In the genomic region with DNA sequence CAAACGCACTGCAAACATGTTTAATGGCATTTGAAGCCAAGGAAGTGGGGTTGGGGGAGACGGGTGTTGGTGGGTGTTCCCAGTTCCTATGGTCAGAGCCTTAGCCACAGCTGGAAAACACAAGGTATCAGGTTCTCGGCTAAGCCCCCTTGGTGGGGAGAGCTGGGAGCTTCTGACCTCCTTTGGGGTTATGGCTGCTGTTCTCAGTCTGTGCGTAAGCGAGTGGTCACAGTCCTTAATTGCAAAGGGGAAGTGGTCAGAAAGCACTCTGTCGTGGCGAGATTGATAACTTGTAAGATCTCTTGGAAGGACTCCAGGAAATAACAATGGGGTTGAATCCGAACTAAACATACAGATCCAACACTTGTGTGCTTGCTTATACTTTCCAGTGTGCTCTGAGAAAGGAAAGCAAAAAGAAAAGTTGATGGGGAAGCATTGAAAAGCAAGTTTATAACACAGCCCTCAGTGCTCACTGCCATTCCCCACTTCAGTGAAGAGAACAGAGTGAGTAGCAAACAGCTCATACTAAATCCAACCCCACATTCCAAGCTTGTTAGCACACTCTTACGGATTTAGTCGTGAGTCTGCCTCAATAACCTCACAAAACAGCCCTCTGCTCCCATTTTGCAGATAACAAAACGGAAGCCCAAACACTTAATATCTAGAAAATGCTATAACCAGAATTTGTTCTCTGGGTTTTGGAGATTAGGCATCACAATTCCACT, we compare ENCODE assay signal across 12 mouse cellular contexts. TPM values are rescaled to one million over a fixed set of nuclear protein-coding genes. Genes with fewer than 3 reads are reported as not detected.
A peak's percentile ranks its signal among the peaks of the same experiment; 100 is the strongest.
DNase-seq lines count a peak whose midpoint lies in the region; ATAC-seq and TF ChIP-seq lines count a peak whose summit lies in the region.
"Had no signal": no experiment of that assay in that cellular context is flagged by ENCODE, and none has a peak within 500 bp of the region (broad histone marks: within the 10 kb centered on the region; RNA-seq: fewer than 3 reads in every experiment).

No protein-coding gene starts in this region.

- DNase-seq in intestine, embryonic 14.5 days (ENCODE audit: low spot score) = no peak
- peak; percentile 7 for DNase-seq in embryo, embryonic 9.5 days (ENCODE audit: extremely low spot score)
- DNase-seq in lung, postnatal 36 days = peak; percentile 25
- DNase-seq in urinary bladder, postnatal 4 days (ENCODE audit: low spot score in 2 of 2) = no peak
- DNase-seq: adrenal gland, adult 8-10 months; cerebellum, adult 2 months; kidney, adult 8-10 months; right cerebral cortex, postnatal 25 days had no signal

- no peaks in the 10 kb centered on the region for H3K79me3 ChIP-seq in C2C12 (ENCODE audit: low read depth)

- no peaks in the 10 kb centered on the region for H3K27me3 ChIP-seq in intestine, embryonic 14.5 days (replicated peaks; ENCODE audit: control insufficient read depth, insufficient read depth, low read length)
- no peaks in the 10 kb centered on the region for H3K27me3 ChIP-seq in intestine, embryonic 15.5 days (replicated peaks)
- no peaks in the 10 kb centered on the region for H3K27me3 ChIP-seq in C2C12 (ENCODE audit: control insufficient read depth, insufficient read depth, insufficient read length)
- H3K27me3 ChIP-seq: forebrain, embryonic 12.5 days had no signal

- TF ChIP-seq CTCF in C2C12 (IDR thresholded peaks at IDR 0.05; ENCODE audit: control insufficient read depth, insufficient read depth, insufficient read length) = no peak

- WGBS in intestine, embryonic 14.5 days = 29% methylated on average over 11 of the region's 11 CpGs
- 29% methylated on average over 11 of the region's 11 CpGs for WGBS in intestine, embryonic 15.5 days

- ATAC-seq in intestine, embryonic 14.5 days (replicated peaks; ENCODE audit: low FRiP score, low TSS enrichment, low read depth) = no peak
- ATAC-seq in intestine, embryonic 15.5 days = no peak
- ATAC-seq in inflammation-experienced regulatory T-cells, adult 6 months = no peak

- no peak overlapping the region for H3ac ChIP-seq in C2C12 (ENCODE audit: control insufficient read depth, insufficient read length, low read depth)

- no peak overlapping the region for H3K9ac ChIP-seq in intestine, embryonic 14.5 days (ENCODE audit: low read length)
- no peak overlapping the region for H3K9ac ChIP-seq in intestine, embryonic 15.5 days
- H3K9ac ChIP-seq: forebrain, embryonic 12.5 days had no signal

- no peaks in the 10 kb centered on the region for H3K9me3 ChIP-seq in intestine, embryonic 14.5 days (ENCODE audit: control insufficient read depth, low read length)
- H3K9me3 ChIP-seq in intestine, embryonic 15.5 days = no peaks in the 10 kb centered on the region
- H3K9me3 ChIP-seq: forebrain, embryonic 12.5 days had no signal

- 0 out of 2 replicates have a peak overlapping the region, but pooled peaks have one; percentile 5 for H3K4me2 ChIP-seq in intestine, embryonic 14.5 days (ENCODE audit: low read length)
- H3K4me2 ChIP-seq in intestine, embryonic 15.5 days (replicated peaks) = no peak overlapping the region
- H3K4me2 ChIP-seq: forebrain, embryonic 12.5 days had no signal

- H3K36me3 ChIP-seq in intestine, embryonic 14.5 days (ENCODE audit: control insufficient read depth, insufficient read depth, low read length) = no peaks in the 10 kb centered on the region
- no peaks in the 10 kb centered on the region for H3K36me3 ChIP-seq in intestine, embryonic 15.5 days
- no peaks in the 10 kb centered on the region for H3K36me3 ChIP-seq in C2C12 (ENCODE audit: control insufficient read depth, insufficient read depth)
- H3K36me3 ChIP-seq: forebrain, embryonic 12.5 days had no signal

- H3K4me3 ChIP-seq in intestine, embryonic 14.5 days (ENCODE audit: low read depth, low read length) = no peak overlapping the region
- H3K4me3 ChIP-seq in intestine, embryonic 15.5 days (replicated peaks) = no peak overlapping the region
- H3K4me3 ChIP-seq in C2C12 (ENCODE audit: insufficient read depth, poor library complexity, severe bottlenecking) = no peak overlapping the region
- H3K4me3 ChIP-seq: forebrain, embryonic 12.5 days had no signal

- H3K4me1 ChIP-seq in intestine, embryonic 14.5 days (replicated peaks; ENCODE audit: control insufficient read depth, insufficient read depth, low read length) = 0 out of 2 replicates have a peak, but pooled peaks cover 6% of the 10 kb centered on the region
- H3K4me1 ChIP-seq in intestine, embryonic 15.5 days (replicated peaks) = no peaks in the 10 kb centered on the region
- H3K4me1 ChIP-seq: forebrain, embryonic 12.5 days had no signal

- no peak overlapping the region for H3K27ac ChIP-seq in intestine, embryonic 14.5 days (ENCODE audit: low read depth)
- no peak overlapping the region for H3K27ac ChIP-seq in intestine, embryonic 15.5 days
- H3K27ac ChIP-seq: forebrain, embryonic 12.5 days had no signal

- H3K79me2 ChIP-seq in C2C12 (ENCODE audit: control insufficient read depth, insufficient read depth) = no peaks in the 10 kb centered on the region

TF ChIP-seq in C2C12, 6 proteins besides CTCF, POLR2A, EP300 and RAD21:
- TF ChIP-seq MAX (IDR thresholded peaks at IDR 0.05) = no peak
- no peak for TF ChIP-seq USF1 (IDR thresholded peaks at IDR 0.05; ENCODE audit: low read depth)
- peak; percentile 10 for TF ChIP-seq MYOD1 (IDR thresholded peaks at IDR 0.05; ENCODE audit: control insufficient read depth, insufficient read length, low read depth)
- TF ChIP-seq FOSL1 (IDR thresholded peaks at IDR 0.05; ENCODE audit: insufficient read depth, low read length, poor library complexity, severe bottlenecking) = peak; percentile 29
- TF ChIP-seq MYOG (IDR thresholded peaks at IDR 0.05; ENCODE audit: control insufficient read depth, extremely low read depth, insufficient read length) = no peak
- no peak for TF ChIP-seq CEBPB (IDR thresholded peaks at IDR 0.05; ENCODE audit: low read depth)
TF ChIP-seq in C2C12: peak in this region for 2.

RNA-seq across cellular contexts. Expression of gene Tnfsf11, which starts 22.9 kb away (rescaled TPM):
- polyA plus RNA-seq in intestine, embryonic 14.5 days (2014; fragmentation: Nextera tagmentation; extraction: Ambion mirVana) = not detected in 2 replicates
- polyA plus RNA-seq in intestine, embryonic 15.5 days (2015; fragmentation: Nextera tagmentation; extraction: Ambion mirVana) = 0.26 and 0.30 TPM in 2 replicates
- 0.11 TPM for polyA plus RNA-seq in C2C12 (2012; fragmentation: generic; extraction: Trizol)
- polyA plus RNA-seq in inflammation-experienced regulatory T-cells, adult 6 months (2017; shearing (Covaris generic)) = 10 to 100 TPM in 2 of 3 experiments, 1 to 10 TPM in 1; 8.9 to 19.7 (median 14.2) TPM
- polyA plus RNA-seq: cerebellum, adult 2 months had no signal

Comparison
In these comparisons a context has a peak if more than half of its experiments do, and no peak if none do; other contexts are left out.
1. DNase-seq: peak in embryo, embryonic 9.5 days (single experiment) and lung, postnatal 36 days (single experiment); none in intestine, embryonic 14.5 days (single experiment) and urinary bladder, postnatal 4 days (0 of 2).